Mouse (Mus musculus) kidney, postnatal 36 days (tissue): Measurements from ENCODE around the gene Chd9.

Experiments
- DNase-seq, 2 experiments: peaks; one replicate each; pipeline ENCODE4 v3.0.0; 2021 to 2022; ENCODE audit warnings: mixed read lengths in 2 of 2

Gene Chd9

DNA sequence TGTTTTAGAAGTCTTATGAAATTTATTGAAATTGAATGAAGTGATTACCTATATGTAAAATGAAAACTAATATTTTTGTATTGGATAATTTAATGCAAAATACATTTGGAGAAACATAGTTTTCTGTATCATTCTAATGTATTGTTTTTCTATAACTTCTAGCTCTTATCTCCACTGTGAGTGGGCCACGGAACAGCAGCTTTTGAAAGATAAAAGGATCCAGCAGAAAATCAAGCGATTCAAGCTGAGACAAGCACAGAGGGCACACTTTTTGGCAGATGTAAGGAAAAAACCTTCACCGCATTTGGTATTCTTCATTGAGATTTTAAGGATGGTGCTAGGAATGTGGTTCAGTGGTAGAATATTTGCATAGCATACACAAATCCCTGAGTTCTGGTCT is 150.6 kb downstream of the Chd9 start:
- DNase-seq = no peak

- DNase-seq = no peak
Measured at GRCm38 (mm10) chr8:90979295-90979694, 151.1 kb downstream of the Chd9 start.

- DNase-seq = no peak
Measured at GRCm38 (mm10) chr8:90982087-90982486, 153.9 kb downstream of the Chd9 start.

DNA sequence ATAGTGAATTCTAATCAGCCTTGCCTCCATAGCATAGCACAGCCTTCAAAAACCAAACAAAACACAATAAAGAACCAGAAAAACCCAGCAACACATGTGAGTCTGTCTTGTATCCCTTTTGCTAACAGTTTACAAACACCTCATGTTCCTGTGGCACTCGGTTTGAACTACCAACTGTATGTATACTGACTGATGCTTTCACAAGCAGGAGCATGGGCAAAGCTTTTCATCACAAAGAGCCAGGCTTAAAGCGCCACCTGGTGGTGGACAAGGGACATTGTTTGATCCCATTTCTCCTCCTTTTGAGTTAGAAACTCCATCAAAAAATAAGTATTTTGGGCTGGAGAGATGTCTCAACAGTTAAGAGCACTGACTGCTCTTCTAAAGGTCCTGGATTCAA is 191.6 kb downstream of the Chd9 start:
- DNase-seq = peak; percentile 45 to 80

- no peak for DNase-seq
Measured at GRCm38 (mm10) chr8:91034417-91034816, 206.3 kb downstream of the Chd9 start.

DNA sequence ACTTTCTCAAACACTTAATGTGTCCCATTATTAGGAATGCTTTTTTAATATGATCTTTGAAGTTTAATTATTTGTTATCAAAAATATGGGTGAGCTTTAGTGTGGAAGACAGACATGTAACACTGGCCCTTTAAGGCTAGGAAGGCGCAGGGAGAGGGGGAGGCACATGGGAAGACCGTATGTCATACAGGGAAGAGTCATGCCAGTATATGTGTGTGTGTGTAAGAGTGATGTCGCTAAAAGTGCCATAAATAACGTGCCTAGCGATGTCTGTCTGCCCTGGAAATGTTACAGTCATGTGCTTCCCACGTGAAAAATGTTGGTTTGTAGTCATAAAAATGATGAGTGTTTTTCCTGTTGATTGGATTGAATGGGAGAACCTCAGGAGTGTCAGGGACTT is 208.8 kb downstream of the Chd9 start:
- no peak for DNase-seq

- no peak for DNase-seq
Measured at GRCm38 (mm10) chr8:91038637-91039036, 210.5 kb downstream of the Chd9 start.

DNA sequence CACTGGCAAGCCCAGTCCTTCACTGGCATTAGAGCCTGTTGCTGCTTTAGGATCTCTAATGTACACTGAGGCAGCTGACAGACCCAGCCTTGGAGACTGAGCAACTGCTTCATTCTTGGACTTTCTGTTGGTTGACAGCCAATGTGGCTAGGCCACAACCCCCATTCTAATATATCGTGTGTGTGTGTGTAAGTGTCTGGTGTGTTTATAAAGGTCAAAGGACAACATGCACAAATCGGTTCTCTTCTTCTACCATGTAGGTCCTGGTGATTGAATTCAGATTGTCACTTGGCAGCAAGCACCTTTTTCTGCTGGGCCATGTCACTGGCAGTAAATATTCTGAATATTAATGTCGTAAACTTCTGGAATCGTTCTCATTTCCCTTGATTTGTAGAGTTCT is 218.2 kb downstream of the Chd9 start:
- DNase-seq = no peak

DNA sequence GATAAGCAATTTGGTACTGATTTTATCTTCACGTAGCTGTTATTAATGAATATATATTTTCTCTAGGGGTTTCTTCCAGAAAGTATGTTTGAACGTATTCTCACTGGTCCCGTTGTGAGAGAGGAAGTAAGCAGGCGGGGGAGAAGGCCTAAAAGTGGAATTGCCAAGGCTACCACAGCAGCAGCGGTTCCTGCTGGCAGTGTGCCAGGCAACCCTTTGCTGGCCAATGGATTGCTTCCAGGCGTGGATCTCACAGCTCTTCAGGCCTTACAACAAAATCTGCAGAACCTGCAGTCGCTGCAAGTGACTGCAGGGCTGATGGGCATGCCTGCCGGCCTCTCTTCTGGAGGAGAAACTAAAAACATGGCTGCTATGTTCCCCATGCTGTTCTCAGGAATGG is 222.9 kb downstream of the Chd9 start:
- DNase-seq = peak; percentile 64 to 86

GRCm38 (mm10) chr8:91054418-91054817 is 226.3 kb downstream of the Chd9 start:
- DNase-seq = no peak

GRCm38 (mm10) chr8:91056848-91057247 is 228.7 kb downstream of the Chd9 start:
- no peak for DNase-seq

GRCm38 (mm10) chr8:91059086-91059578 is 231.0 kb downstream of the Chd9 start:
- peak in 1 of 2 experiments; percentile 20 for DNase-seq

- peak; percentile 51 to 65 for DNase-seq
Measured at GRCm38 (mm10) chr8:91059884-91060510, 231.8 kb downstream of the Chd9 start.

GRCm38 (mm10) chr8:91060555-91061471 is 232.7 kb downstream of the Chd9 start:
- DNase-seq = peak in 1 of 2 experiments; percentile 48

- DNase-seq = no peak
Measured at GRCm38 (mm10) chr8:91065179-91065578, 237.0 kb downstream of the Chd9 start.

GRCm38 (mm10) chr8:91069407-91069806 is 241.3 kb downstream of the Chd9 start:
- peak in 1 of 2 experiments; percentile 53 for DNase-seq

GRCm38 (mm10) chr8:91069834-91070233 is 241.7 kb downstream of the Chd9 start, which contains the start of gene Rbl2:
Gene Rbl2, plus strand, starts transcription at chr8:91070057.
- DNase-seq = peak; percentile 96 to 97

DNA sequence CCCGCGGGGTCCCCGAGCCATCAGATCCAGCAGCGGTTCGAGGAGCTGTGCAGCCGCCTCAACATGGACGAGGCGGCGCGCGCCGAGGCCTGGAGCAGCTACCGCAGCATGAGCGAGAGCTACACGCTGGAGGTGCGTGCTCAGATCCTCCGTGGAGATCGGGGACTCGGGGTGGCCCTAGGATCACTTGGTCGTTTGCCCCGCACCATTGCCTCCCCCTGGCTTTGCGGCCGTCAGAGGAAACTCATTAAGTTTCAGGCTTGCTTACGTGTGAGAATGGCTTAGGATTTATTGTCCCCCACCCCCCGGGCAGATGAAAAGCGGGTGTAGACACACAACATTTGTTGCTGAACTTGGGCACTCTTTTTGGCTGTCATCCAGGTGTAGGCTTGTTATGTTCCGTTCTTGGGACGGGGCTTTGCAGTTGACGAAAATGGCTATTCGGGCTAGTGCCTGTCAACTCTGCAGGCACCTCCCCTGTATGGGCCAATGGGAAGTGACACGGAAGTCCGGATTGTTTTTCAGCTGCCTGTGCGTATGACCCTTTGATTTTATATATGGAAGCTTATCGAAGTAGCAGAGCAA is 242.2 kb downstream of the Chd9 start:
- peak; percentile 88 to 95 for DNase-seq

DNA sequence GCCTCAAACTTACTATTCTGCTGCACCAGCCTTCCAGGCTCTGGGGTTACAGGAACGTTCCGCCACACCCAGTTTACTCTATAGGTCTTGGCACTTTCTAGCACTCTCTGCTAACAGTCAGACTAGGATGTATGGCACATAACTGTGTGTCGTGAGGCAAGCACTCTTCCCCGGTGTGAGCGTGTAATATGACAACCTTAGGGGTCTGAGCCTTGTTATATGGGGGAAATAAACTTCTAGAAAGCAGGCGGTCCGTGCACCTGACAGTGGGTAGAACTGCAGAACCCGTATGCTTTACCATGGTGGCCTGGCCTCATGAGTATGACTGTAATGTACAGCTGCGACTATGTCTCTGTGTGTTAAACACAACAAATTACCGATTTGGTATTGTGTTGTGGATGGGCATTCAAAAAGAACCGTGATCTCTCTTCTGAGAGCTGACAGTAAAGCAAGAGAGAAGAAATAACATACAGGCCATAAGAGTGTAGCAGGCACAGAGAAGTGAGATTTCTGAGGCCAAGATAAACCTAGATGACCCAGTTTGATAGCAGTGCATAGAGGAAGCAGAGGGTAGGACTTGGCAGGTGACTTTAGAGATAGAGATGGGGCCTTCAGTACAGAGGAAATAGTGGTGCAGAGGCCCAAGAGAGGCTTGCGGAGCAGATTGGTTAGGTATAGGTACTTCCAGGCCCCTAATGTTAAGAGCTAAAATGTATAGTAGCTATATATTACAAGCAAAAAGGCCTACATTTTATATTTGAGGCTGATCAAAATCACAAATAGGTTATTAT is 249.1 kb downstream of the Chd9 start:
- no peak for DNase-seq

GRCm38 (mm10) chr8:91079678-91080077 is 251.5 kb downstream of the Chd9 start:
- peak in 1 of 2 experiments; percentile 47 for DNase-seq

DNA sequence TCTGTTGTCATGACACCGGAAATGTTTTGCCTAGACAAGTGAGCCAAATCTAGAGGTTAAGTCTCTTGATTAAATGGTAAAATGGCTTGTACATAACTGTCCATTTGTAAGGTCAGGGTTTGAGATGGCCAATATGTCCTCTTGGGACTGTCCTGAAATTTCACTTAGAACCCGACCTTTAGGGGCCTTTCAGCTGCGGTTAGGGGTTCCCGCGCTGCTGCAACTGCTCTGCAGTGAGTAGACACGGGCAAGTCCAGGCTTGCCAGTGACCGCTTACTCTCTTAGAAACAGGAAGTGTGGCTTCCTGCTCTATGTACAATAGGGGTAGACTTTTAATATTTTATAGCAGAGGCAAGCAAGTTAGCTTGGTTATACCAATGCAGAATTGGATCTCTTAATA is 253.8 kb downstream of the Chd9 start:
- DNase-seq = no peak

DNA sequence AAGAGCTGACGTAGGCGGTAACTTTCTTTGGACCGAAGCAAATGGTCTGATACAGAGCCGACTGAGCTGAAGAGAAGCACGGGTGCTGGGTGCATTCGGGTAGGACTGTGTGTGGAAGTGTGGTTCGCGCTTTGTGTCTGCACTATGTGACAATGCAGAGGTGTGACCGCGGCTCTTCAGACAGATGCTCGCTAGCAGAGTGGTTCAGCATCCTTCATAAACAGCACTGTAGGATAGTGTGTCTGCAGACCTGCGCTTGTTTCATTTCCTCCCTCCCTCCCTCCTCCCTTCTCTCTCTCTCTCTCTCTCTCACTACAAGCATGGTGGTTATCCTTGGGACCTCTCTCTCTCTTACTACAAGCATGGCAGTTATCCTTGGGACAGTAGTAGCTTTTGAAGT is 254.3 kb downstream of the Chd9 start:
- DNase-seq = no peak

GRCm38 (mm10) chr8:91088452-91088851 is 260.3 kb downstream of the Chd9 start:
- no peak for DNase-seq
